Mouse (Mus musculus) olfactory bulb, adult 2 months (tissue): ENCODE results near the gene Pdzrn3.

Experiments
- CTCF ChIP-seq: fragments of 200-500 bp; IDR thresholded peaks from 2 replicates; pipeline ENCODE4 v1.5.1; 2012; ENCODE audit warnings: low read depth, mild to moderate bottlenecking, low read length, moderate library complexity; ENCODE audit not compliant: insufficient read depth
- POLR2A ChIP-seq: fragments of 200-500 bp; IDR thresholded peaks from 2 replicates; pipeline ENCODE4 v1.6.1; 2012; ENCODE audit warnings: mild to moderate bottlenecking, low read depth, low read length, moderate library complexity; ENCODE audit not compliant: insufficient read depth

GRCm38 (mm10) chr6:101212086-101212485 is 165.6 kb downstream of the Pdzrn3 start:
- TF ChIP-seq POLR2A (no peak), CTCF (no peak)
